Mouse (Mus musculus) cerebellum, postnatal 25 days (tissue): ENCODE measurements at regions not wholly inside any gene's neighbourhood (a gene's known extent, or its start where the extent isn't known, plus 50 kb on each side); places are given as distances from the start of the nearest gene placed in this dataset.

Experiments used
- DNase-seq, 2 experiments: peaks; one replicate each; pipeline ENCODE4 v3.0.0; 2021; ENCODE audit warnings: mixed read lengths in 2 of 2

- DNase-seq, result no peak
These were observed 268.0 kb downstream of the Gm11011 start for GRCm38 (mm10) chr2:169319521-169319920.

- no peak for DNase-seq
These were observed 273.1 kb downstream of the Gm11011 start for GRCm38 (mm10) chr2:169314396-169314930.

GRCm38 (mm10) chr2:169311821-169312220 is 275.7 kb downstream of the Gm11011 start:
- no peak for DNase-seq

GRCm38 (mm10) chr2:169311356-169311755 is 276.2 kb downstream of the Gm11011 start:
- no peak for DNase-seq

- DNase-seq, result no peak
These were observed 283.2 kb downstream of the Gm11011 start for GRCm38 (mm10) chr2:169304360-169304759.

GRCm38 (mm10) chr2:169300966-169301365 is 286.6 kb downstream of the Gm11011 start:
- no peak for DNase-seq

- DNase-seq, result no peak
These were observed 287.1 kb downstream of the Gm11011 start for GRCm38 (mm10) chr2:169300411-169300810.

- DNase-seq, result no peak
These were observed 289.5 kb downstream of the Gm11011 start for GRCm38 (mm10) chr2:169297841-169298627.

GRCm38 (mm10) chr2:169297226-169297625 is 290.3 kb downstream of the Gm11011 start:
- no peak for DNase-seq

GRCm38 (mm10) chr2:169293351-169293750 is 294.2 kb downstream of the Gm11011 start:
- DNase-seq, result no peak

- DNase-seq, result no peak
These were observed 298.5 kb downstream of the Gm11011 start for GRCm38 (mm10) chr2:169288891-169289605.

GRCm38 (mm10) chr2:169286701-169287100 is 300.8 kb downstream of the Gm11011 start:
- no peak for DNase-seq

GRCm38 (mm10) chr2:169282508-169283117 is 304.9 kb downstream of the Gm11011 start:
- DNase-seq, result no peak

- DNase-seq, result no peak
These were observed 312.2 kb downstream of the Gm11011 start for GRCm38 (mm10) chr2:169275371-169275770.

GRCm38 (mm10) chr2:169274101-169274500 is 313.4 kb downstream of the Gm11011 start:
- no peak for DNase-seq

- no peak for DNase-seq
These were observed 314.9 kb downstream of the Gm11011 start for GRCm38 (mm10) chr2:169272622-169273021.

GRCm38 (mm10) chr2:169272018-169272417 is 315.5 kb downstream of the Gm11011 start:
- no peak for DNase-seq

- no peak for DNase-seq
These were observed 305.2 kb upstream of the Zfp64 start for GRCm38 (mm10) chr2:169260636-169261035.

GRCm38 (mm10) chr2:169244572-169244971 is 289.2 kb upstream of the Zfp64 start:
- no peak for DNase-seq

- no peak for DNase-seq
These were observed 288.6 kb upstream of the Zfp64 start for GRCm38 (mm10) chr2:169243981-169244380.

GRCm38 (mm10) chr2:169237856-169238255 is 282.5 kb upstream of the Zfp64 start:
- no peak for DNase-seq

GRCm38 (mm10) chr2:169237321-169237720 is 281.9 kb upstream of the Zfp64 start:
- DNase-seq, result no peak

- no peak for DNase-seq
These were observed 279.1 kb upstream of the Zfp64 start for GRCm38 (mm10) chr2:169234368-169235070.
